Mouse (Mus musculus) myocyte (in vitro differentiated cells): Measurements from ENCODE around the gene H2-Ke6. TPM values are rescaled to one million over a fixed set of nuclear protein-coding genes. Genes with fewer than 3 reads are reported as not detected.

Source experiments
- H3K27me3 ChIP-seq: one replicate; pipeline ENCODE4 v1.6.1; 2011; ENCODE audit not compliant: control insufficient read depth, insufficient read depth, insufficient read length
- H3K36me3 ChIP-seq: one replicate; pipeline ENCODE4 v1.6.1; 2011; ENCODE audit not compliant: control insufficient read depth, insufficient read depth
- H3K4me2 ChIP-seq: one replicate; pipeline ENCODE4 v1.6.1; 2011; ENCODE audit warnings: low read depth, control low read depth
- H3K4me3 ChIP-seq: one replicate; pipeline ENCODE4 v1.5.1; 2011; ENCODE audit warnings: mild to moderate bottlenecking, control low read depth, moderate library complexity
- H3K79me2 ChIP-seq: one replicate; pipeline ENCODE4 v1.6.1; 2011; ENCODE audit not compliant: control insufficient read depth, insufficient read depth
- H3ac ChIP-seq: one replicate; pipeline ENCODE4 v1.6.1; 2011; ENCODE audit not compliant: control insufficient read depth, insufficient read length
- CEBPB ChIP-seq: IDR thresholded peaks from 2 replicates; pipeline ENCODE4 v1.6.1; 2011; ENCODE audit warnings: mild to moderate bottlenecking, moderate library complexity; ENCODE audit not compliant: poor library complexity, insufficient read depth, severe bottlenecking
- E2F4 ChIP-seq: IDR thresholded peaks from one replicate; pipeline ENCODE4 v1.6.1; 2011; ENCODE audit warnings: mild to moderate bottlenecking, control low read depth, moderate library complexity; ENCODE audit not compliant: insufficient read depth
- MAX ChIP-seq: IDR thresholded peaks from one replicate; pipeline ENCODE4 v1.6.1; 2011; ENCODE audit warnings: low read depth, mild to moderate bottlenecking, control low read depth
- MYOD1 ChIP-seq, 3 experiments: IDR thresholded peaks; one replicate each; pipeline ENCODE4 v1.6.1; 2011; ENCODE audit warnings: control low read depth in 2 of 3, low read depth in 2 of 3, mild to moderate bottlenecking in 2 of 3, moderate library complexity in 1 of 3; ENCODE audit not compliant: insufficient read length in 2 of 3, control insufficient read depth in 1 of 3
- MYOG ChIP-seq, 3 experiments: IDR thresholded peaks; one replicate each; pipeline ENCODE4 v1.6.1; 2011; ENCODE audit warnings: control low read depth in 2 of 3, low read depth in 2 of 3, mild to moderate bottlenecking in 2 of 3; ENCODE audit not compliant: insufficient read length in 2 of 3, control insufficient read depth in 1 of 3, insufficient read depth in 1 of 3
- POLR2A ChIP-seq: IDR thresholded peaks from one replicate; pipeline ENCODE4 v1.6.1; 2011; ENCODE audit warnings: low read depth, mild to moderate bottlenecking, control low read depth, moderate library complexity; ENCODE audit not compliant: insufficient read length
- POLR2AphosphoS2 ChIP-seq: IDR thresholded peaks from one replicate; pipeline ENCODE4 v1.6.1; 2011; ENCODE audit warnings: low read depth, control low read depth; ENCODE audit not compliant: insufficient read length
- REST ChIP-seq: IDR thresholded peaks from one replicate; pipeline ENCODE4 v1.6.1; 2011; ENCODE audit warnings: mild to moderate bottlenecking, control low read depth, moderate library complexity; ENCODE audit not compliant: insufficient read depth, insufficient read length
- SRF ChIP-seq: IDR thresholded peaks from one replicate; pipeline ENCODE4 v1.6.1; 2011; ENCODE audit warnings: low read depth; ENCODE audit not compliant: control insufficient read depth, insufficient read length
- TCF12 ChIP-seq: IDR thresholded peaks from one replicate; pipeline ENCODE4 v1.6.1; 2011; ENCODE audit warnings: mild to moderate bottlenecking, control low read depth; ENCODE audit not compliant: poor library complexity, insufficient read depth, severe bottlenecking
- TCF3 ChIP-seq: IDR thresholded peaks from one replicate; pipeline ENCODE4 v1.6.1; 2011; ENCODE audit warnings: low read depth, control low read depth; ENCODE audit not compliant: insufficient read length
- USF1 ChIP-seq: IDR thresholded peaks from one replicate; pipeline ENCODE4 v1.6.1; 2011; ENCODE audit warnings: low read depth, mild to moderate bottlenecking, control low read depth, moderate library complexity
- polyA plus RNA-seq: library from polyadenylated mRNA; unstranded; fragments of >200 nt; fragmentation: generic; extraction: Trizol; gene quantifications from one replicate; pipeline ENCODE4 v1.2.1, GENCODE M21; 2012; ENCODE audit warnings: missing spikeins

Gene H2-Ke6
- polyA plus RNA-seq, 1 experiment = 51.1 TPM

DNA sequence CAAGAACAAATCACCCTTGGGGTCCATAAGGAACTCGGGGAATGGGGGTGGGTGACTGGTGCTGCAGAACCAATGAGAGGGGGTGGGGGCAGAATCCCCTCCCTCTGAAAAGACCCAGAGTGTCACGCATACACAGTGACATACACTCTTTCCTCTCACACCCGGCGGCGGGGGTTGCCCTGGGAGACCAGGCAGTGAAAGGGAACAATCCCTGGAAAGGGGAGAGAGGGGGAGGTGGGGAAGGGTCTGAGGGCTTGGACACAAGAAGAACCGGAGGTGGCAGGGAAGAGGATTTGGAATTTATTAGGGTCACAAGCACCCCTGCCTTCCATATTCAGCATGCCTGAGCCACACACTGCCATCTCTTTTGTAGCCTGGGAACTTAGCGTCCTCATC, 2.1 kb downstream of the H2-Ke6 start:
- Histone ChIP-seq H3K4me2 (peak overlapping the region; percentile 86), H3K4me3 (peak overlapping the region; percentile 51), H3K36me3 (peaks cover 12% of the 10 kb centered on the region), H3ac (no peak overlapping the region), H3K27me3 (no peaks in the 10 kb centered on the region), H3K79me2 (peaks cover 17% of the 10 kb centered on the region)
- TF ChIP-seq MYOD1 (IDR thresholded peaks at IDR 0.05; ENCODE audit: control insufficient read depth in 1 of 3, insufficient read length in 2 of 3, low read depth in 2 of 3) (no peak), POLR2AphosphoS2 (peak; percentile 45)

DNA sequence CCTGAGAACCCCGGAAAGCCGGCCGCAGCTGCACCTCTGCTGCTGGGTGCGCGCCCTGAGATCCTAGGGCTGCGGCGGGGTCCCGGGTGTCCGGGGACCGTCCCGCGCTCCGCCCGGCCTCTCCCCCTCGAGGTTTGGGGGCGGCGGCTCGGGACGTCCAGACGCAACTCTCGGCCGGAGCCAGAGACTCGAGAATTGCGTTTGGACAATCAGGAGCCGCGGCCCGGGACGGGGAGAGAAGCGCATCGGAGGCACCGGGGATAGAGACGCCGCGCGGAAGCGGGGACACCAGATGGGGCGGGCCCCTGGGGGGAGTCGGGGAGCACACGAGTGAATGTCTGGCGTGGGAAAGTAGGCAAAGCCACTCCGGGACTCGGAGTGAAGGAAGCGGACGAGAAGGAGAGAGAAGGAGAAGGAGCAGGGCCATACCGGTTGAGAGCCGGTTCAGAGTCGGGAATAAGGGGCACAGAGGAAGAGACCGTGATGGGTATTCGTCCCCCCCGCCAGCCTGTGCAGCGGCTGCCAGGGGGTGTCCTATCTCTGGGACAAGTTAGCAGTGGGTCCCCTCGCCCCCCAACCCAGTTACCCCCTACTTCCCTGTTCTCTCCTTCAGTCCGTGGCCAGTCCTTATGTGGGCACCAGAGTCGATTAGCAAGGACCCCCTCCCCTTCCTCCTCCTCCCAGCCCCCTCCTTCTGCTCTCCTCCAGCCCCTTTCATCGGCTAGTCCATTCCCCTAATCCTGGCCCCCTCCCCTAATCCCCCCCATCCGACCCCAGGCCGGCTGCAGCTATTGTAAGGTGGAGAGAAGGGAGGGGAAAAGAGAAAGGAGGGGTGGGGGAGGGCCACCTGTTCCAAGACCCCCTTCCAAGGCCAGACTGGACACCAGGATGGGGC, 2.8 kb downstream of the H2-Ke6 start:
- Histone ChIP-seq H3K79me2 (peaks cover 11% of the 10 kb centered on the region), H3ac (peak overlapping the region; percentile 95), H3K27me3 (no peaks in the 10 kb centered on the region), H3K4me3 (peak overlapping the region; percentile 51), H3K36me3 (peaks cover 12% of the 10 kb centered on the region), H3K4me2 (peak overlapping the region; percentile 86)
- no peak for TF ChIP-seq MAX
- peak; percentile 74 for TF ChIP-seq POLR2AphosphoS2

DNA sequence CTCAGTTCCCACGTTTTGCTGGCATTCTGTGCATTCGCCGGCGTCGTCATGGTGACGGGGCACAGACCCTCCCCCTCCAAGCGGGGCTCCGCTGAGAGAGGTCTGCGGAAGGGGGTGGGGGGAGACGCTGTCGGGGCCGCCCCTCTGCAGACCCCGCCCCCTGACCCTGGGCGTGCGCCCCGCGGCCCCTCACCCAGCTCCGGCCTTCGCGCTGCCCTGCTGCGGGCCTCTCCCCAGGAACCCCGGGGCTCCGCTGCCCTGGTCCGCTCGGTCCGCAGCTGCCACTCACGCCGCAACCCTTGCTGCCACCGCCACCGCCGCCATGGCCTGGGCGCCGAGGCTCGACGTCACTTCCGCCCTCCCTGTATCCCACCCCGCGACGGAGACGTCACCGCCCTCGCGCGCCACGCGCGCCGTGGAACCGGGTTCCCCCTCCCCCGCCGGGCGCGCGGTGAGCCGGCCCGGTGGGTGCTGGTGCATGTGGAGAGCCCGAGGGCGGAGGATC, 3.5 kb downstream of the H2-Ke6 start, which contains the start of gene Ring1:
Gene Ring1, minus strand, starts transcription at position 364 of the 505 bp plus-strand sequence.
- Histone ChIP-seq H3K27me3 (no peaks in the 10 kb centered on the region), H3K79me2 (peaks cover 4% of the 10 kb centered on the region), H3K4me3 (peak within 1 kb of the TSS; percentile 51), H3ac (peak within 1 kb of the TSS; percentile 95), H3K36me3 (peaks cover 12% of the 10 kb centered on the region), H3K4me2 (peak within 1 kb of the TSS; percentile 86)
- TF ChIP-seq SRF (peak; percentile 45), E2F4 (peak; percentile 32), POLR2AphosphoS2 (peak; percentile 98), TCF12 (no peak), MYOG (IDR thresholded peaks at IDR 0.05; ENCODE audit: control insufficient read depth in 1 of 3, insufficient read depth in 1 of 3, insufficient read length in 2 of 3, low read depth in 2 of 3) (peak in 1 of 3 experiments; percentile 36), USF1 (no peak), POLR2A (peak; percentile 97), MYOD1 (IDR thresholded peaks at IDR 0.05; ENCODE audit: control insufficient read depth in 1 of 3, insufficient read length in 2 of 3, low read depth in 2 of 3) (peak in 2 of 3 experiments; percentile 3 to 17), TCF3 (no peak), REST (no peak), CEBPB (no peak), MAX (no peak)

DNA sequence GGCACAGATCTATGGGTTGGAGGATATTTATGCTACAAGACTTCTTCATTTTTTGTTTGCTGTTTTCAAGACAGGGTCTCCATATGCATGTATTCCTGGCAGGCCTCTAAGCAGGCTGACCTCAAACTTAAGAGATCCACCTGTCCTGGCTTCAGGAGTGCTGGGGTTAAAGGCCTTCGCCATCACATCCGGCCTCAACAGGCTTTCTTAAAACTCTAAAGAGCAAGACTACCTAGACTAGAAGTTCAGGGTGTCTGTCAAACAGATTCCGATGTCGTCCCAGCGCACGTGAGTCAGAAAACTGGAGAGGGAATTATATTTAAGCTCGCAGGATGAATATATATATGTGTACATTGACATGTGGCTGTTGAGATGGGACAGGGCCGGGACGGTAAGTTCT, 4.2 kb downstream of the H2-Ke6 start:
- Histone ChIP-seq H3K4me2 (peak overlapping the region; percentile 86), H3K4me3 (peak overlapping the region; percentile 51), H3ac (peak overlapping the region; percentile 95), H3K36me3 (peaks cover 6% of the 10 kb centered on the region), H3K27me3 (no peaks in the 10 kb centered on the region), H3K79me2 (no peaks in the 10 kb centered on the region)
- TF ChIP-seq USF1 = no peak
- TF ChIP-seq E2F4 = no peak
- no peak for TF ChIP-seq POLR2A
- TF ChIP-seq CEBPB = no peak
- TF ChIP-seq TCF3 = no peak
- no peak for TF ChIP-seq MYOD1 (IDR thresholded peaks at IDR 0.05; ENCODE audit: control insufficient read depth in 1 of 3, insufficient read length in 2 of 3, low read depth in 2 of 3)
- no peak for TF ChIP-seq MAX
- TF ChIP-seq SRF = no peak
- no peak for TF ChIP-seq MYOG (IDR thresholded peaks at IDR 0.05; ENCODE audit: control insufficient read depth in 1 of 3, insufficient read depth in 1 of 3, insufficient read length in 2 of 3, low read depth in 2 of 3)
- TF ChIP-seq REST = no peak
- TF ChIP-seq POLR2AphosphoS2 = no peak
- no peak for TF ChIP-seq TCF12

DNA sequence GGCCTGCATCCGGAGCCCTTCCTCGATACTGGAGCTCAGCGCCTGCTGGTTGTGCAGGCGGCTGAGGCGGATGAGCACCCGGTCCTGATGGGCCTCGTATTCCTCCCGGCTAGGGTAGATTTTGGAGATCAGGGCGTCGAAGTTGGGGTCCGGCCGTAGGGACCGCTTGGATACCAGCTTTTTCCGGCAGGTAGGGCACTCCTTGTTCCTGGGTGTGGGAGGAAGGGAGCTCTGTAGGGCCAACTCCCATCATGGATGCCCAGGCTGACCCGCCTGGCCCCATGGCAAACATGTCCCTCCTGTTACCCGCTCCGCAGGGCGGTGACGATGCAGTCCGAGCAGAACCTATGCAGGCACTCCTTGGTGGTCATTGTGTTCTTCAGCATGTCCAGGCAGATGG, 4.9 kb downstream of the H2-Ke6 start:
- TF ChIP-seq TCF3 (no peak), CEBPB (no peak), MYOD1 (IDR thresholded peaks at IDR 0.05; ENCODE audit: control insufficient read depth in 1 of 3, insufficient read length in 2 of 3, low read depth in 2 of 3) (no peak), POLR2AphosphoS2 (no peak), SRF (no peak), E2F4 (no peak)
- Histone ChIP-seq H3K27me3 (no peaks in the 10 kb centered on the region), H3K36me3 (no peaks in the 10 kb centered on the region), H3K79me2 (no peaks in the 10 kb centered on the region), H3K4me2 (no peak overlapping the region), H3K4me3 (no peak overlapping the region), H3ac (no peak overlapping the region)
